Mouse (Mus musculus): Measurements from ENCODE around the gene Pex11b.
"Not testable (repeated sequence)": the region's sequence is repeated elsewhere in the genome, so short reads cannot be mapped to it uniquely, and the experiment has no call there.

Gene Pex11b

GRCm38 (mm10) chr3:96617941-96618340, 17.2 kb upstream of the Pex11b start:
- no peak for DNase-seq (ENCODE audit: low read depth in 1 of 2, low spot score in 2 of 2)

GRCm38 (mm10) chr3:96623201-96623600, 12.0 kb upstream of the Pex11b start:
- DNase-seq (ENCODE audit: low read depth in 1 of 2, low spot score in 2 of 2), result no peak

DNA sequence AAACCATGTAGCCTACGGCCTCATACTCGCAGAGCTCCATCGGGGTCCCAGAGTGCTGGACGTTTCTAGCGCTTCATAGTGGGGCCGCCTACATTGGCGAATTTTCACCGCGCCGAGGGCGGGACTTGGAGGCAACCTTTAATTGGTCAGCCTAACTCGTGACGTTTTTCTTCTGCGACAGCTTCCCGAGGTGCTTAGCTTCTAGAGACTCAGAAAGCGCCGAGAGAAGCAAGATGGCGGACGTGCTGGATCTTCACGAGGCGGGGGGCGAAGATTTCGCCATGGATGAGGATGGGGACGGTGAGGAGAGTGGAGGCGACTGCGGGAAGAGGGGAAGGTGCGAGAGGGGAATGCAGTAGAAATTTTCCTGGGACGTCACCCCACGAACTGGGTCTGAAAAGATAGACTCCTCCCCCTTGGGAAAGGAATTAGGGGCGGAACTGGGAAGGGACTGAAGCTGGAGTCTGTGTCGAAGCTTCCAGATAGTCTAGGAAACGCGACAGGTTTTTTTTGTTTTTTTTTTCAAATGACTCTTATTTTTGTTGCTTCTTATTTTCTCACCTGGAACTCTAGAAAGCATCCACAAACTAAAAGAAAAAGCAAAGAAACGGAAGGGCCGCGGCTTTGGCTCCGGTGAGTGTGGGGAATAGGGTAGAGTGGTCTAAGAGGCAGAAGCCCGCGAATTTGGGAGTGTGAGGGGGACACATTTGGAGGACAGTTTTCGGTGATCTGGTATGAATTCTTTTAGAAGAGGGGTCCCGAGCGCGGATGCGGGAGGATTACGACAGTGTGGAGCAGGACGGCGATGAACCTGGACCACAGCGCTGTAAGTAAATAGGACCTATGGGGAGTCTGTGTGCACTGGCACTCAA, 5.2 kb upstream of the Pex11b start, which contains the start of gene Rbm8a:
TSS of gene Rbm8a (plus strand) at position 205 of the 872 bp plus-strand sequence.
- peak; percentile 78 to 87 for DNase-seq (ENCODE audit: low read depth in 1 of 2, low spot score in 2 of 2)

GRCm38 (mm10) chr3:96632058-96632457, 3.1 kb upstream of the Pex11b start:
- DNase-seq (ENCODE audit: low read depth in 1 of 2, low spot score in 2 of 2), result no peak

- no peak for DNase-seq (ENCODE audit: low read depth in 1 of 2, low spot score in 2 of 2)
Observed at GRCm38 (mm10) chr3:96634015-96634414, 1.2 kb upstream of the Pex11b start.

- no peak for DNase-seq (ENCODE audit: low read depth in 1 of 2, low spot score in 2 of 2)
Observed at GRCm38 (mm10) chr3:96635906-96636305, 730 bp downstream of the Pex11b start.

- peak in 1 of 2 experiments; percentile 2 for DNase-seq (ENCODE audit: low read depth in 1 of 2, low spot score in 2 of 2)
Observed at GRCm38 (mm10) chr3:96636448-96636847, 1.3 kb downstream of the Pex11b start.

GRCm38 (mm10) chr3:96639219-96639618, 4.0 kb downstream of the Pex11b start:
- DNase-seq (ENCODE audit: low read depth in 1 of 2, low spot score in 2 of 2), result peak in 1 of 2 experiments; percentile 56

GRCm38 (mm10) chr3:96645018-96645649, 10.0 kb downstream of the Pex11b start, which contains the start of gene Itga10:
Itga10 (plus strand) TSS chr3:96645584.
- DNase-seq (ENCODE audit: low read depth in 1 of 2, low spot score in 2 of 2), result no peak

GRCm38 (mm10) chr3:96647365-96647764, 12.2 kb downstream of the Pex11b start:
- DNase-seq (ENCODE audit: low read depth in 1 of 2, low spot score in 2 of 2), result no peak

GRCm38 (mm10) chr3:96660901-96661300, 25.7 kb downstream of the Pex11b start:
- no peak for DNase-seq (ENCODE audit: low read depth in 1 of 2, low spot score in 2 of 2)

DNA sequence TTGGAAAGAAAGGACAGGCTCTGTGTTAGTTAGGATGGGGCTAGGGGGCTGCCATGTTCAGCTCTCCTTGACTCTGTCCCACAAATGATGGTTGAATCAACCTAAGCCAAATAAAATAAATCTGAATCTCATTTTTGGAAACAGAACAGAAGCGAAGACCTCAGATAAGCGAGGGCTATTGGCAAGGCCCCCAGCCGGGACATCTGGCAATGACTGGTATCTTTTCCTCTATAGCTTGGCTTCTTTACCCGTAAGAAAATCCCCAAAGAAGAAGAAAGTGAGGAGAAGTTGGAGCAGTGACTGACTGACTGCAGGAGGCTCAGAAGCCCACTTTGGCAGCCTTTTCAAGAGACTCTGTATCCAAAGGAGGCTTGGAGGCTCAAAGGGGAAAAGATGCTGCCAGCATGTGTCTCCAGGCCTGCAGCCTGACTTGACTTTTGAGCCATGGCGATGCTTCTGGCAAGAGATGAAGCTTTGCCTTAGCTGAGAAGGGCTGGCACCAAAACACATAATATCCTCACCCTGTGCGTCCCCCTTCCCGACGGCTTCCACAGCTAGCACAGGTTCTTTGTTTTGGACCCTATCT, 27.6 kb downstream of the Pex11b start:
- no peak for DNase-seq (ENCODE audit: low read depth in 1 of 2, low spot score in 2 of 2)

DNA sequence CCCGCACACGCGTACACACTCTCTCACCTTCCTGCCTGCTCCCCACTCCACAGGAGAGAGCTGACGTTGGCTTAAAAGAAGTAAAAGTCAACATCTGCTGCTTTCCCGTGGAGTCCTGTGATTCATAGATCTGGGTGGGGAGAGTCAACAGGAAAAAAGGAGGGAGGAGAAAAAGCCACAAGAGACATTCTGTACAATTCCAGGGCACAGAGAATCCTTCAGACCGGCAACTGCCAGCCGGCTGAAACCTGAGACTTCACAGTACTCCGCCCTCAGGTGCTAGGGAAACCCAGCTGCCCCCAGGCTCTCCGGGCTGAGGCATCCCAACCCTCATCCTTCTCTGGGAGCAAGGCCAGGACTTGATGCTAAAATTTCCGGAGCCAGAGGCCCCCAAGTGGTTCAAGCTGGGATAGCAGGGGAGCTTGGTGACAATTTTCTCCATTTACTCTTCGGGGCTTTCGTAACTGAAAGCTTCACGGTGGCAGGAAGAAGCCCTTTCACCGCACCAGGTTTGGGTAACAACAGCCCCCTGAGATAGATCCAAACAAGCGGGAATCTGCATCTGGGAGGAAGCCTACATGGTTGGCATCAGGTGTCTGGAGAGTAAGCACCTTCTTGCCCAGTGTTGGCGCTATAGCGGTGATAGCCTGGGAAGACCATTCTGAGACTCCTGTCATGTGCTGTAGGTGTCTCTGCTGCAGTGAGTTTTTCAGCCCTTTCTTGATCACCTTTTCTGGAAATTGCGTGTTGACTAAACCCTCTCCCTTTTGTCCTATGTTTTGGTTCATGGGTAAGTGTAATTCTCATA, 28.5 kb downstream of the Pex11b start:
- DNase-seq (ENCODE audit: low read depth in 1 of 2, low spot score in 2 of 2), result peak in 1 of 2 experiments; percentile 40

GRCm38 (mm10) chr3:96665732-96666363, 30.7 kb downstream of the Pex11b start:
- not testable (repeated sequence) for DNase-seq (ENCODE audit: low read depth in 1 of 2, low spot score in 2 of 2)

DNA sequence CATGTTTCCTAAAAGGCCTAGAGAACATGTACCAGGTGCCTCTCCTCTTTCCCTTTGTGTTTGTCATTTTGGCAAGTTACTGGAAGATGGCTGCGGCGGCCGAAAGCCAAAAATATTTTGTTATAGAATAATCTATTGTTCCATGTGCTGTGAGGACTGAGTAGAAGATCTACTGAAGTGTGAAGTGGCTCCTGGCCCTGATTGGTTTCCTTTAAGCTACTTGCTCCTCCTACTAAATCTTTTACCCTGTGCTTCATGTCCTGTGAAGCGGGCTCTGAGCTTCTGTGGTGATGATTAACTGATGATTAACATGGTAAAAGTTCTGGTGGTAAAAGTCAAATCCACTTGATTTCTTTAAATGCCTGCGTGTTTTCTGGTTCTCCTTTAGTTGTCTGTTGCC, 31.7 kb downstream of the Pex11b start:
- no peak for DNase-seq (ENCODE audit: low read depth in 1 of 2, low spot score in 2 of 2)

- DNase-seq (ENCODE audit: low read depth in 1 of 2, low spot score in 2 of 2), result no peak
Observed at GRCm38 (mm10) chr3:96667316-96667715, 32.1 kb downstream of the Pex11b start.

DNA sequence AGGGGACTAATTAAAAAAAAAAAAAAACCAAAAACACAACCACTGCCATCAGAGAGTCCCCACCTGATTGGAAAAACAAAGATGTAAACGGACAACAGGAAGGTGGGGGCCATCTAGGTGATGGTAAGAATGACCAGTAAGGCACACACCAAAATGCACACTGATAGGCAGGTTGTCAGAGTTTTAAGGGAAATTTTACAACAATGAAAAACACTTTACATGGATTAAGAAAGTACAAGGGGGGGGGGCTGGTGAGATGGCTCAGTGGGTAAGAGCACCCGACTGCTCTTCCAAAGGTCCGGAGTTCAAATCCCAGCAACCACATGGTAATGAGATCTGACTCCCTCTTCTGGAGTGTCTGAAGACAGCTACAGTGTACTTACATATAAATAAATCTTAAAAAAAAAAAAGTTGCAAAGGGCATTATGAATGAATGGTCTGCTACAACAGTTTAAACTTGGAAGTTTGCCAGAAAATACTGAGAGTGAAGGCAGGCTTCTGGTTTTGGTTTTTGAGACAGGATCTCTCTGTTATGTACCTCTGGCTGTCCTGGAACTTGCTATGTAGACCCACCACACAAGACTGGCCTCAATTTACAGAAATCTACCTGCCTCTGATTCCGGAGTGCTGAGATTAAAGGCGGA, 33.4 kb downstream of the Pex11b start:
- no peak for DNase-seq (ENCODE audit: low read depth in 1 of 2, low spot score in 2 of 2)

DNA sequence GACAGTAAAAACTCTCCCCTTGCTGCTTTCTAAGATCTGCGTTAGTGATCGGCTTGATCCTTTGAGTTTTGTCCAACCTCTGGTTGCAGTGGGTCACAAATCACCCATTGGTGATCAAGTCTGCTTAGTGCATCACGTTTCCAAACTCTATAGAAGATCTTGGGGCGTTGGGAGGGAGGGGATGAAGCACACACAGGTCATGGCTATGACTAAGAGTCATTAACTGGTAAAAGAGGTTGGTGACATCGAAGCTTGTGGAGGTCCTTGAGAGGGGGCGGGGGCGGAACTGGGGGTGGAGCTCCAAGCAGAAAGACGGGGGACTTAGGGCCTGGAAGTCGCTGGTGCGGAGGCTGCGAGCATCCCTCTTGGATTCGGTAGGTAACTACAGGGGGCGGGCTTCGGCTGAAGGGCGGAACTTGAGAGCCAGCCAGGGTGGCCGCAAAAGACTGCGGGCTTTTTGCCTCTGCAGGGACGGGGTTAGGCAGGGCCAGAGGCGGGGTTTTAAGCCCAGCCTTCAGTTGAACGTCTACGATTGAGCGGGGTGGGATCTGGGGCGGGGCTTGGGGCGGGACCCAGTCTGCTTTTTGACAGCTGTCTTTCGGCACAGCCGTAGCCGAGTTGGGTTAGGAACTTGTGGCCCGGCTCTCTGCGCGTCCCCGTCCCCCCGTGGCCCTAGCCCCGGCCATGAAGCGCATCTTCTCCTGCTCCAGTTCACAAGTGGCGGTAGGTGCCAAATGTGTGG, 34.7 kb downstream of the Pex11b start, which contains the start of gene Ankrd35:
TSS of gene Ankrd35 (plus strand) at position 405 of the 742 bp plus-strand sequence.
- DNase-seq (ENCODE audit: low read depth in 1 of 2, low spot score in 2 of 2), result peak; percentile 42 to 51

DNA sequence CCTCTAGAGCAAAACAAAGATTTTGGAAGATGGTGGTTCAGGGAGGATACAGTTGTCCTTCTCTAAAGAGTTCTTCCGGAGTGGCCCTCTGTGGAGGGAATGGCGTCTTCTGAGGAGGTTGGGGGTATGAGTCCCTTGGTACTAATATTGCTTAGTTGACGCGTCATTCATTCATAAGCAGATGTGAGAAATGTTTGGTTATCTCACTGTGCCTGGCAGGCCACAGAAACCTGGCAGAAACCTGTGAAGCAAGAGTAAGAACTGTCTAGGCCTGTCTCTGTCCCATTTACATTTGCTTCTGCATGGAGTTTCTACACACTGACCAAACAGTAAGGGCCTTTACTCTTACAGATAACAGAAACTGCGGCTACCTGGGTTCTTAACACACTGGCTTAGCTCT, 36.3 kb downstream of the Pex11b start:
- DNase-seq (ENCODE audit: low read depth in 1 of 2, low spot score in 2 of 2), result no peak
